Comparison of ENCODE assay signal across 8 mouse cellular contexts in the genomic region with DNA sequence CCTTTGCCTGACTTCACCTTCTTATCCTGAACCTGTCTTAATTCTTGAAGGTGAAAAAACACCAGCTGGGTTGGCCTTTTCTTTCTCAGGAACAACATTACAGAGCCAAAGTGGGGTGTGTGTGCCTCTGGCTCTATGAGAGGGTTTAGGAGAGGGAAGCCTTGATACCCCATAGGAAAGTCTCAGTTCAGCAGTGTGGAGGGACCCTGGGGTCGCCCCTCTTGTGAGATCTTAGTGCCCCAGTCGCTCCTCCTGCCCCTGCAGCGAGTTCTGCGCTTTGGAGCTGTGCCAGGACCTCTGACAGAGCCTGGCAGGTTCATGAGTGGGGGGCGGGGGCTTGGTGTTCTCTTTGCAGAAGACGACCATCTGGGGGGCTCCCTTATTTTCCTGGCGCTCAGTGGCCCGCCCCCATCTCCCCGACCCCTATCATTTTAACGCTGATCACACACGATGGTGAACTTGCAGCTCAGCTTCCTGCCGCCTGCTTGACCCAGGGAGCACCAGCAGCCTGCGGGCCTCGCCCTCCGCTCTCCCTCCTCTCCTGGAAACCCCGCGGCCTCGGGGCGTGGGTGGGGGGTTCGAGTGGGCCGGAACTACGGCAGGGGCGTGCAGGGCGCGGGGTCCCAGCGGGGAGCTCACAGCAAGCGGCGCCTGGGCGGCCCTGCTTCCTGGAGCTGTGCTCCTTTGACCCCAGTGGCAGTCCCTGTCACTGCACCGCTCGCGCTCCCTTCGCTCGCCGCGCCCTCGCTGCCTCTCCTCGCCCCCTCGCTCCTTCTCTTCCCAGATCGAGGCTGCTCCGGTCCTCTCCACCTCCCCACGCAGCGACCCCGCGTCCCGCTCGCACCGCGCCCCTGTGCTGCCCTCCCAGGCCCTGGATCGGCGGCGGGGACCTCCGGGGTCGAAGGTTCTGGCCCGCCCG. TPM values are rescaled to one million over a fixed set of nuclear protein-coding genes. Genes with fewer than 3 reads are reported as not detected.
A peak's percentile ranks its signal among the peaks of the same experiment; 100 is the strongest.
DNase-seq lines count a peak whose midpoint lies in the region; ATAC-seq and TF ChIP-seq lines count a peak whose summit lies in the region.

A gene (plus strand): TSS at position 487 of the 919 bp plus-strand sequence.

- peak within 1 kb of the TSS; percentile 87 for H3K4me2 ChIP-seq in forebrain, embryonic 15.5 days (replicated peaks)
- peak within 1 kb of the TSS; percentile 94 for H3K4me2 ChIP-seq in heart, postnatal 0 days (ENCODE audit: low read depth, low read length)
- H3K4me2 ChIP-seq in liver, postnatal 0 days (ENCODE audit: low read depth, low read length), result peak within 1 kb of the TSS; percentile 98

- WGBS in forebrain, embryonic 15.5 days, result under 1% methylated on average over 54 of the region's 56 CpGs
- WGBS in heart, postnatal 0 days, result under 1% methylated on average over 48 of the region's 56 CpGs
- WGBS in liver, postnatal 0 days (ENCODE audit: insufficient replicate concordance), result 1% methylated on average over 52 of the region's 56 CpGs

- peak within 1 kb of the TSS; percentile 92 for H3K4me3 ChIP-seq in forebrain, embryonic 15.5 days
- H3K4me3 ChIP-seq in heart, postnatal 0 days (ENCODE audit: low read depth, low read length), result peak within 1 kb of the TSS; percentile 78
- H3K4me3 ChIP-seq in liver, postnatal 0 days (ENCODE audit: low read depth, low read length), result peak within 1 kb of the TSS; percentile 68

- H3K9me3 ChIP-seq in forebrain, embryonic 15.5 days, result no peaks in the 10 kb centered on the region
- H3K9me3 ChIP-seq in heart, postnatal 0 days (replicated peaks; ENCODE audit: control insufficient read depth, low read length), result no peaks in the 10 kb centered on the region
- H3K9me3 ChIP-seq in liver, postnatal 0 days (ENCODE audit: low read length), result no peaks in the 10 kb centered on the region

- TF ChIP-seq EP300 in heart, postnatal 0 days (IDR thresholded peaks at IDR 0.05; ENCODE audit: low read depth), result no peak
- TF ChIP-seq EP300 in liver, postnatal 0 days (IDR thresholded peaks at IDR 0.05; ENCODE audit: low read depth), result no peak

- H3K9ac ChIP-seq in forebrain, embryonic 15.5 days (replicated peaks), result peak within 1 kb of the TSS; percentile 100
- peak within 1 kb of the TSS; percentile 80 for H3K9ac ChIP-seq in heart, postnatal 0 days (replicated peaks; ENCODE audit: low read depth, low read length)
- H3K9ac ChIP-seq in liver, postnatal 0 days (replicated peaks), result peak within 1 kb of the TSS; percentile 46

- DNase-seq in MN1 (ENCODE audit: low spot score), result peak; percentile 89
- peak; percentile 12 for DNase-seq in c-Kit-positive CD71-positive TER-119-positive erythroid progenitor cells, embryonic 14.5 days (ENCODE audit: low spot score)
- DNase-seq in heart, postnatal 0 days (ENCODE audit: low spot score), result peak; percentile 71
- DNase-seq in kidney, postnatal 36 days, result peak; percentile 33 to 73
- peak; percentile 66 for DNase-seq in liver, postnatal 0 days
- DNase-seq in ovary, postnatal 10 days (ENCODE audit: low spot score), result peak; percentile 31
- peak; percentile 18 for DNase-seq in urinary bladder, postnatal 10 days (ENCODE audit: low spot score)

- peak; percentile 67 for ATAC-seq in forebrain, embryonic 15.5 days (replicated peaks)
- peak; percentile 74 for ATAC-seq in heart, postnatal 0 days (ENCODE audit: insufficient read depth, low read depth)
- ATAC-seq in liver, postnatal 0 days, result peak; percentile 80

- peak within 1 kb of the TSS; percentile 100 for H3K27ac ChIP-seq in forebrain, embryonic 15.5 days (replicated peaks)
- peak within 1 kb of the TSS; percentile 80 for H3K27ac ChIP-seq in heart, postnatal 0 days (ENCODE audit: low read depth)
- H3K27ac ChIP-seq in liver, postnatal 0 days (ENCODE audit: low read depth), result no peak within 1 kb of the TSS

- H3K36me3 ChIP-seq in forebrain, embryonic 15.5 days, result no peaks in the 10 kb centered on the region
- no peaks in the 10 kb centered on the region for H3K36me3 ChIP-seq in heart, postnatal 0 days (replicated peaks; ENCODE audit: control insufficient read depth, insufficient read depth, low read length)
- no peaks in the 10 kb centered on the region for H3K36me3 ChIP-seq in liver, postnatal 0 days (replicated peaks; ENCODE audit: insufficient read depth, low read length)

- peaks cover 40% of the 10 kb centered on the region for H3K4me1 ChIP-seq in forebrain, embryonic 15.5 days
- H3K4me1 ChIP-seq in heart, postnatal 0 days (ENCODE audit: control insufficient read depth, insufficient read depth), result 0 out of 2 replicates have a peak, but pooled peaks cover 3% of the 10 kb centered on the region
- no peaks in the 10 kb centered on the region for H3K4me1 ChIP-seq in liver, postnatal 0 days (ENCODE audit: insufficient read depth)

- H3K27me3 ChIP-seq in forebrain, embryonic 15.5 days, result no peaks in the 10 kb centered on the region
- H3K27me3 ChIP-seq in heart, postnatal 0 days (ENCODE audit: control insufficient read depth, insufficient read depth, low read length), result peaks cover 11% of the 10 kb centered on the region
- peaks cover 47% of the 10 kb centered on the region for H3K27me3 ChIP-seq in liver, postnatal 0 days (ENCODE audit: insufficient read depth, low read length)

- TF ChIP-seq CTCF in heart, postnatal 0 days (IDR thresholded peaks at IDR 0.05; ENCODE audit: low read depth), result peak; percentile 17; the same call in 1 of the 2 replicates
- peak; percentile 38 for TF ChIP-seq CTCF in liver, postnatal 0 days (IDR thresholded peaks at IDR 0.05; ENCODE audit: low read depth)

RNA-seq across cellular contexts. Expression of the gene that starts here (rescaled TPM):
- 212 and 221 TPM in 2 replicates for polyA plus RNA-seq in forebrain, embryonic 15.5 days (2015; fragmentation: Nextera tagmentation; extraction: Ambion mirVana)
- 9.4 and 11.7 TPM in 2 replicates for total RNA-seq in heart, postnatal 0 days (2014; rRNA removed; ENCODE audit: low replicate concordance)
- polyA plus RNA-seq in heart, postnatal 0 days (2015; fragmentation: Nextera tagmentation; extraction: Ambion mirVana), result 26.8 and 28.3 TPM in 2 replicates
- 0.64 and 1.3 TPM in 2 replicates for polyA plus RNA-seq in liver, postnatal 0 days (2015; fragmentation: Nextera tagmentation; extraction: Ambion mirVana)

Comparison
In these comparisons a context has a peak if more than half of its experiments do, and no peak if none do; other contexts are left out.
1. RNA of the gene that starts here (polyA plus RNA-seq): 212 to 221 TPM in forebrain, embryonic 15.5 days and 26.8 to 28.3 TPM in heart, postnatal 0 days; 0.64 to 1.3 TPM in liver, postnatal 0 days; every median in the first group is over 10 times any median in the second.
2. DNase-seq: peak in every context shown above with its lines; median percentile 89 in MN1; 71 in heart, postnatal 0 days; 66 in liver, postnatal 0 days; 53 in kidney, postnatal 36 days; 31 in ovary, postnatal 10 days; 18 in urinary bladder, postnatal 10 days; 12 in c-Kit-positive CD71-positive TER-119-positive erythroid progenitor cells, embryonic 14.5 days.
3. H3K9ac ChIP-seq: peak in every context shown above with its lines; median percentile 100 in forebrain, embryonic 15.5 days; 80 in heart, postnatal 0 days; 46 in liver, postnatal 0 days.
4. Peak in every context shown above with its lines, with median percentiles within 50 percentile points of each other: ATAC-seq, H3K4me2 ChIP-seq and H3K4me3 ChIP-seq.